Mouse (Mus musculus): ENCODE measurements around the gene Kcnd2.

DNA sequence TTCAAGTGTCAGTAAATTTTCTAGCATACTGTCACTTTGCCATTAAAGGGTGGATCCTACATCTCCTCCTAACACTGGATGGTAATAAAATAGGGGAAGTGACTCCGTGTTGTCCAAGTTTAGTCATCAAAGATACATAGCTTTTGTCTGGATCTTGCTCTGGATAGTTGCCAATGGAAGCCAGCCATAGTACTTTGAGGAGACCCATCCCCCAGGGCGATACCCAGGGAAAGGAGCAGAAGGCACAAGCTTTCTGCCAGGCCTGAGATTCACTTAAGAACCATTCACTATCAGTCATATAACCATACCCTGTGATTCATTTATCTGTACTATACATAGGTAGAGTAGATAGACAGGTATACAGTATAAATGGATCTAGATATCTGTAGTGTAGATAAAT, 20.0 kb upstream of the Kcnd2 start:
- TF ChIP-seq CTCF (IDR thresholded peaks at IDR 0.05; ENCODE audit: control insufficient read depth, insufficient read depth, low read length) (no peak), POLR2A (IDR thresholded peaks at IDR 0.05; ENCODE audit: borderline replicate concordance, control insufficient read depth, low read depth, low read length) (no peak)

All from bone marrow, adult 2 months (tissue).